Mouse (Mus musculus): ENCODE data around the gene Angel1.

DNA sequence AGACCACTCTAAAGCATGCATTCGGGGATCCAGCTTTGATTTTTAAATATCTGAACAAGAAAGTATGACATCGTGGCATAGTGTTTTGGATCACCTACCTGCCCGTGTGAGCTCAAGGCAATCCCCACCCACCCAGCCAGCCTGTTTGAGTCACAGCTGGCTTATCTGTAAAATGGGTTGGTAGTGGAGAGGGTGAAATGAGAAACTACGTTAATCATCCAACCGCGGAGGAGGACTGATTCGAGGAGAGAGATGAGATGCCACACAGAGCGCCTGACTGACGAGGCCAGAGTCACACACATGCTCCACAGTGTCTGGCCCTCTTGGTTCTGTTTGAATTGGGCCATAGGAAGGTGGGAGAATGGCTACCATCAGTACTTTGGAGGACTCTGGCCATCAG, 44.6 kb downstream of the Angel1 start:
- TF ChIP-seq CTCF (IDR thresholded peaks at IDR 0.05; ENCODE audit: extremely low read depth, insufficient read depth, low read length) = no peak
- TF ChIP-seq POLR2A (IDR thresholded peaks at IDR 0.05; ENCODE audit: extremely low read depth, insufficient read depth, low read length) = peak; percentile 9; the same call in 1 of the 2 replicates
